Mouse (Mus musculus) heart, postnatal 0 days (tissue): ENCODE results near the gene Arhgef2. TPM values are rescaled to one million over a fixed set of nuclear protein-coding genes. Genes with fewer than 3 reads are reported as not detected.

ENCODE experiments used
- ATAC-seq: fragments of 200-750 bp; cut with Nextera tagmentation; 2 replicates; pipeline ENCODE4 v1.8.0; 2017; ENCODE audit warnings: low read depth, moderate number of reproducible peaks, moderate library complexity; ENCODE audit not compliant: insufficient read depth
- DNase-seq: peaks from one replicate; pipeline ENCODE4 v3.0.0-alpha.2; 2016; ENCODE audit warnings: low spot score
- H3K27ac ChIP-seq: fragments of 300-500 bp; sonication (generic); 2 replicates; pipeline ENCODE4 v1.5.1; 2014; ENCODE audit warnings: low read depth, mild to moderate bottlenecking
- H3K27me3 ChIP-seq: fragments of 300-500 bp; sonication (generic); 2 replicates; pipeline ENCODE4 v1.6.1; 2014; ENCODE audit warnings: low read length, mixed read lengths; ENCODE audit not compliant: control insufficient read depth, insufficient read depth
- H3K36me3 ChIP-seq: fragments of 300-500 bp; sonication (generic); replicated peaks from 2 replicates; pipeline ENCODE4 v1.6.1; 2014; ENCODE audit warnings: low read length, mixed read lengths; ENCODE audit not compliant: control insufficient read depth, insufficient read depth
- H3K4me1 ChIP-seq: fragments of 300-500 bp; sonication (generic); 2 replicates; pipeline ENCODE4 v1.6.1; 2014; ENCODE audit warnings: antibody characterized with exemption; ENCODE audit not compliant: control insufficient read depth, insufficient read depth
- H3K4me2 ChIP-seq: fragments of 300-500 bp; sonication (generic); 2 replicates; pipeline ENCODE4 v1.6.1; 2014; ENCODE audit warnings: low read depth, mild to moderate bottlenecking, low read length, moderate library complexity
- H3K4me3 ChIP-seq: fragments of 300-500 bp; sonication (generic); 2 replicates; pipeline ENCODE4 v1.5.1; 2014; ENCODE audit warnings: low read depth, low read length
- H3K9ac ChIP-seq: fragments of 300-500 bp; sonication (generic); replicated peaks from 2 replicates; pipeline ENCODE4 v1.6.1; 2014; ENCODE audit warnings: low read depth, low read length, mixed read lengths
- H3K9me3 ChIP-seq: fragments of 300-500 bp; sonication (generic); replicated peaks from 2 replicates; pipeline ENCODE4 v1.6.1; 2016; ENCODE audit warnings: low read length; ENCODE audit not compliant: control insufficient read depth
- CTCF ChIP-seq: IDR thresholded peaks from 2 replicates; pipeline ENCODE4 v1.5.1; 2016; ENCODE audit warnings: antibody characterized with exemption, control low read depth, low read depth
- EP300 ChIP-seq: IDR thresholded peaks from 2 replicates; pipeline ENCODE4 v1.6.1; 2016; ENCODE audit warnings: antibody characterized with exemption, low read depth
- WGBS: fragments of 180-500 bp; shearing (Covaris S2); extraction: QIAGEN DNeasy Blood & Tissue Kit; methylation state at CpG from one replicate; pipeline ENCODE4 v1.1.7; 2014; 5-methylcytosine and 5-hydroxymethylcytosine counted together
- polyA plus RNA-seq: library from polyadenylated mRNA; unstranded; fragments of >200 nt; fragmentation: Nextera tagmentation; extraction: Ambion mirVana; gene quantifications from 2 replicates; pipeline ENCODE4 v1.2.1, GENCODE M21; 2015
- total RNA-seq: library from RNA; depleted of rRNA; stranded (reverse); fragments of >200 nt; gene quantifications from 2 replicates; pipeline ENCODE4 v1.2.3, GENCODE M21; 2014; ENCODE audit warnings: low replicate concordance

Arhgef2 gene
- total and polyA plus RNA-seq, 2 experiments from 2014 or later: 56.1 to 146 TPM

GRCm38 (mm10) chr3:88652846-88653515, 47.2 kb downstream of the Arhgef2 start, which contains the start of gene Rxfp4:
TSS of gene Rxfp4 (minus strand) at chr3:88653142.
- Histone ChIP-seq H3K9ac (no peak within 1 kb of the TSS), H3K27me3 (no peaks in the 10 kb centered on the region), H3K9me3 (no peaks in the 10 kb centered on the region), H3K4me2 (no peak within 1 kb of the TSS), H3K4me1 (peaks cover 22% of the 10 kb centered on the region), H3K4me3 (no peak within 1 kb of the TSS), H3K36me3 (peaks cover 5% of the 10 kb centered on the region), H3K27ac (peak within 1 kb of the TSS; percentile 60; the same call in 1 of the 2 replicates)
- WGBS: 86% methylated on average over 17 of the region's 17 CpGs
- no peak for TF ChIP-seq CTCF
- TF ChIP-seq EP300: no peak
- DNase-seq (no peak), ATAC-seq (no peak)

GRCm38 (mm10) chr3:88653516-88654370, 48.0 kb downstream of the Arhgef2 start:
- Histone ChIP-seq H3K27me3 (no peaks in the 10 kb centered on the region), H3K4me1 (peaks cover 22% of the 10 kb centered on the region), H3K36me3 (no peaks in the 10 kb centered on the region), H3K4me2 (no peak overlapping the region), H3K9me3 (no peaks in the 10 kb centered on the region), H3K4me3 (no peak overlapping the region), H3K27ac (peak overlapping the region; percentile 60; the same call in 1 of the 2 replicates), H3K9ac (no peak overlapping the region)
- DNase-seq: no peak
- no peak for TF ChIP-seq CTCF
- no peak for ATAC-seq
- WGBS: 50% methylated on average over 6 of the region's 6 CpGs

GRCm38 (mm10) chr3:88654621-88655020, 48.9 kb downstream of the Arhgef2 start:
- WGBS: 24% methylated on average over 4 of the region's 4 CpGs
- peak overlapping the region; percentile 4; the same call in 1 of the 2 replicates for H3K4me2 ChIP-seq
- H3K4me3 ChIP-seq: no peak overlapping the region
- H3K27ac ChIP-seq: peak overlapping the region; percentile 60
- no peak overlapping the region for H3K9ac ChIP-seq
- DNase-seq (peak; percentile 89), ATAC-seq (peak; percentile 81)
- H3K4me1 ChIP-seq: peaks cover 22% of the 10 kb centered on the region
- no peaks in the 10 kb centered on the region for H3K27me3 ChIP-seq
- TF ChIP-seq EP300 (peak; percentile 60; the same call in 1 of the 2 replicates), CTCF (no peak)
- H3K36me3 ChIP-seq: no peaks in the 10 kb centered on the region
- no peaks in the 10 kb centered on the region for H3K9me3 ChIP-seq

- no peaks in the 10 kb centered on the region for H3K36me3 ChIP-seq
- no peak overlapping the region for H3K27ac ChIP-seq
- no peak overlapping the region for H3K4me2 ChIP-seq
- TF ChIP-seq CTCF (no peak), EP300 (no peak)
- DNase-seq (no peak), ATAC-seq (no peak)
- H3K4me3 ChIP-seq: no peak overlapping the region
- H3K27me3 ChIP-seq: no peaks in the 10 kb centered on the region
- peaks cover 22% of the 10 kb centered on the region for H3K4me1 ChIP-seq
- H3K9me3 ChIP-seq: no peaks in the 10 kb centered on the region
- no peak overlapping the region for H3K9ac ChIP-seq
- 76% methylated on average over 8 of the region's 8 CpGs for WGBS
These were observed 49.9 kb downstream of the Arhgef2 start for GRCm38 (mm10) chr3:88655619-88656018.

GRCm38 (mm10) chr3:88658441-88659127, 52.8 kb downstream of the Arhgef2 start:
- 66% methylated on average over 5 of the region's 5 CpGs for WGBS
- Histone ChIP-seq H3K27ac (no peak overlapping the region), H3K9me3 (no peaks in the 10 kb centered on the region), H3K36me3 (no peaks in the 10 kb centered on the region), H3K4me1 (peaks cover 19% of the 10 kb centered on the region), H3K9ac (no peak overlapping the region), H3K4me2 (no peak overlapping the region), H3K4me3 (no peak overlapping the region), H3K27me3 (no peaks in the 10 kb centered on the region)
- TF ChIP-seq EP300 (no peak), CTCF (no peak)
- DNase-seq (no peak), ATAC-seq (no peak)
